Mouse (Mus musculus): ENCODE measurements around the gene Nudt2. TPM values are rescaled to one million over a fixed set of nuclear protein-coding genes. Genes with fewer than 3 reads are reported as not detected.

Nudt2 gene
- polyA plus RNA-seq, 1 experiment from 2014 or later = 68.3 TPM

DNA sequence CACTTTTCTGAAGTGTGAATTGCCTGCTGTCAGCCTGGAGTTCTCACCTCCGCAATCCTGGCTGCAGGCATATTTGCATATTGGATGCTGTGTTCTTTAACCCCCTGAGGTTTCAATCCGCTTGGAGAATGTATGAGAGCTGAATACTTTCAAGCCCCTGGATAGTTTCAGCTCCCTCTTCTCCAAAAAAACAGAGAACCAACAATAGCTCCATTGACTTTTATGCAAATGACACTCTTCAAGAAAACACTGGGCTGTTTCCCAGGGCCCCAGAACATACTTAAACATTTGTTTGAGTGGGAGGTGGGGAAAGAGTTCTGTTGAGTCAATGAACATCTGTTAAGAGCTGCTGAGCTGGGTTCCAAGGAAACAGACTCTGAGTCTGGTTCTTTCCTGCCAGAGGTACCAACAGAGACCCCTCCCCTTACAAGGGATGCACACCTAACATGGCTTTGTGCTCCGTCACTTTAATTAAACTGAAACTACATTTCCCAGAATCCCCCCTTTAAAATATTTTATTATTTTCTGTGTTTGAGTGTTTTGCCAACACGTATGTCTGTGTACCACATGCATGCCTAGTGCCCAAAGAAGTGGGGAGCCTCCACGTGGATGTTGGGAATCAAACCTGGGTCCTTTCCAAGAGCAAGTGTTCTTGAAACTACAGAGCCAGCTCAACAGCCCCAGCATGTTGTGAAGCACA lies 5.9 kb downstream of the Nudt2 start:
- no peak overlapping the region for H3K4me2 ChIP-seq
- no peak overlapping the region for H3K9ac ChIP-seq
- peak overlapping the region; percentile 71 for H3K27ac ChIP-seq (replicated peaks)
- peak; percentile 72 for ATAC-seq (ENCODE audit: low FRiP score, low read depth)
- H3K36me3 ChIP-seq = no peaks in the 10 kb centered on the region
- no peak overlapping the region for H3K4me3 ChIP-seq
- H3K4me1 ChIP-seq (replicated peaks) = peaks cover 23% of the 10 kb centered on the region
- no peaks in the 10 kb centered on the region for H3K9me3 ChIP-seq
- H3K27me3 ChIP-seq = no peaks in the 10 kb centered on the region
- 24% methylated on average over 5 of the region's 5 CpGs for WGBS

DNA sequence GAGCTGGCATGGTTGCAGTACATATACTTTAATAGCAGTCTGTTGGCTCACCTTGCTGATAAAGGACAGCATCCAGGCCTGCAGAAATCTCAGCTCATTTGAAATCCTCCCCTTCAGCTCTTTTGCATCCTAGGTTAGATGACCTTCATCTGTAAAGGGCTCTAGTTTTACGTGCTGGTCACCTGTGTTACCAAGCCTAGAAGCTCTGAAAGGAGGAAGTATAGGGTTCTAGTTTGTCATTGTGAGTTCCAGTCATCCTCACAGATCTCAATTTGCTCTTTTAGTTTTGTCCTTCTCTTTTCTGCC lies 6.4 kb downstream of the Nudt2 start:
- H3K36me3 ChIP-seq = no peaks in the 10 kb centered on the region
- no peak overlapping the region for H3K4me2 ChIP-seq
- H3K27ac ChIP-seq (replicated peaks) = peak overlapping the region; percentile 66
- H3K9me3 ChIP-seq = no peaks in the 10 kb centered on the region
- no peak overlapping the region for H3K9ac ChIP-seq
- peaks cover 23% of the 10 kb centered on the region for H3K4me1 ChIP-seq (replicated peaks)
- no peaks in the 10 kb centered on the region for H3K27me3 ChIP-seq
- H3K4me3 ChIP-seq = no peak overlapping the region
- no peak for ATAC-seq (ENCODE audit: low FRiP score, low read depth)
- WGBS = 93% methylated on average over 1 of the region's 1 CpGs

GRCm38 (mm10) chr4:41477648-41478160 lies 12.8 kb downstream of the Nudt2 start:
- Histone ChIP-seq H3K9me3 (no peaks in the 10 kb centered on the region), H3K4me3 (no peak overlapping the region), H3K9ac (no peak overlapping the region), H3K36me3 (peaks cover 10% of the 10 kb centered on the region; the same call in 1 of the 2 replicates), H3K4me2 (no peak overlapping the region), H3K27ac (replicated peaks) (no peak overlapping the region), H3K27me3 (no peaks in the 10 kb centered on the region), H3K4me1 (replicated peaks) (peaks cover 6% of the 10 kb centered on the region; the same call in 1 of the 2 replicates)
- WGBS = 85% methylated on average over 9 of the region's 9 CpGs
- ATAC-seq (ENCODE audit: low FRiP score, low read depth) = no peak

GRCm38 (mm10) chr4:41478751-41479455 lies 14.0 kb downstream of the Nudt2 start:
- Histone ChIP-seq H3K4me1 (replicated peaks) (peaks cover 6% of the 10 kb centered on the region; the same call in 1 of the 2 replicates), H3K4me3 (no peak overlapping the region), H3K36me3 (peaks cover 10% of the 10 kb centered on the region; the same call in 1 of the 2 replicates), H3K9me3 (no peaks in the 10 kb centered on the region), H3K4me2 (no peak overlapping the region), H3K27me3 (no peaks in the 10 kb centered on the region), H3K9ac (no peak overlapping the region), H3K27ac (replicated peaks) (no peak overlapping the region)
- ATAC-seq (ENCODE audit: low FRiP score, low read depth) = no peak
- WGBS = 64% methylated on average over 4 of the region's 4 CpGs

DNA sequence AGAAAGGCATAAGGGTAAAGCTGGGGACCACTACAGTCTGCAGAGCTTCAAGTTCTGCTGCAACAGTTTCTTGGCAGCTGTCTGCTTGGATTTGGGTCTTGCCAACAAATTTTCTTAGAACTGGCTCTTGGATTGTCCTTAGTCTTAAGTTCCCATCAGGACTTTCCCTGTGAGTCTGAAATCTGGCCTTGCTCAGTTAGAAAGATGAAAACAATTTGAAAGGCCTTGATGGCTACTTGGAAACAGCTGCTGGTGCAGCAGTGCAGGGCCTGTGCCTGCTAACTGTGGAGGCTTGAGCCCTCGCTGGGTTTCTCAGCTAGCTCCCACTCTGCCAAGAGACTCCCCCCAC lies 14.5 kb downstream of the Nudt2 start:
- peak overlapping the region; percentile 32; the same call in 1 of the 2 replicates for H3K27ac ChIP-seq (replicated peaks)
- no peaks in the 10 kb centered on the region for H3K9me3 ChIP-seq
- H3K4me2 ChIP-seq = no peak overlapping the region
- H3K9ac ChIP-seq = no peak overlapping the region
- WGBS = 59% methylated on average over 1 of the region's 1 CpGs
- peaks cover 6% of the 10 kb centered on the region; the same call in 1 of the 2 replicates for H3K4me1 ChIP-seq (replicated peaks)
- no peak for ATAC-seq (ENCODE audit: low FRiP score, low read depth)
- H3K36me3 ChIP-seq = peaks cover 10% of the 10 kb centered on the region; the same call in 1 of the 2 replicates
- H3K4me3 ChIP-seq = no peak overlapping the region
- no peaks in the 10 kb centered on the region for H3K27me3 ChIP-seq

- Histone ChIP-seq H3K27me3 (no peaks in the 10 kb centered on the region), H3K4me1 (replicated peaks) (peaks cover 6% of the 10 kb centered on the region; the same call in 1 of the 2 replicates), H3K36me3 (peaks cover 10% of the 10 kb centered on the region; the same call in 1 of the 2 replicates), H3K27ac (replicated peaks) (0 out of 2 replicates have a peak overlapping the region, but pooled peaks have one; percentile 32), H3K4me3 (no peak overlapping the region), H3K9me3 (no peaks in the 10 kb centered on the region), H3K9ac (no peak overlapping the region), H3K4me2 (no peak overlapping the region)
- ATAC-seq (ENCODE audit: low FRiP score, low read depth) = no peak
- WGBS = 69% methylated on average over 8 of the region's 8 CpGs
Measured at GRCm38 (mm10) chr4:41480254-41480653, 15.3 kb downstream of the Nudt2 start.

DNA sequence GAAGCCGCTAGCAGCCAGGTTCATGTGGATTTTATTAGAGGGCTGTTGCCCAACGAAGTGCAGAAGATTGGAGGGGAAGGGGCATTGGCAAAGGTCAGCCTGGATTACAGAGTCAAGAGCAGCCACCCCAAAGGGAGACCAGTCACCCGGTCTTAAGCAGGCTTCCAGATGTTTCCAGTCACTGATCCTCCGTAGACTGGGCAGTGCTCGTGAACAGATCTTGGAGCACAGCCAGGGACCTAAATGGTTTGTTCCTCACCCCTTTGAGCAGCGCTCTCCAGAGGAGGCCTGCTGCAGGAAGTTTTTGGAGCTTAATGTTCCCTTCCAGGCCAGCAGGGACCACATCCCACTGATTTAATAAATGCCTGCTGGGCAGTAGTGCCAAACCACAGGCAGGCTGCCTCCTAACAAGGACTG lies 16.7 kb downstream of the Nudt2 start:
- H3K36me3 ChIP-seq = peaks cover 10% of the 10 kb centered on the region; the same call in 1 of the 2 replicates
- H3K4me1 ChIP-seq (replicated peaks) = peaks cover 6% of the 10 kb centered on the region; the same call in 1 of the 2 replicates
- H3K9me3 ChIP-seq = no peaks in the 10 kb centered on the region
- no peak overlapping the region for H3K4me3 ChIP-seq
- no peaks in the 10 kb centered on the region for H3K27me3 ChIP-seq
- no peak overlapping the region for H3K4me2 ChIP-seq
- H3K9ac ChIP-seq = no peak overlapping the region
- ATAC-seq (ENCODE audit: low FRiP score, low read depth) = peak; percentile 48; the same call in 1 of the 2 replicates
- 55% methylated on average over 6 of the region's 6 CpGs for WGBS
- no peak overlapping the region; the same call in 1 of the 2 replicates for H3K27ac ChIP-seq (replicated peaks)

DNA sequence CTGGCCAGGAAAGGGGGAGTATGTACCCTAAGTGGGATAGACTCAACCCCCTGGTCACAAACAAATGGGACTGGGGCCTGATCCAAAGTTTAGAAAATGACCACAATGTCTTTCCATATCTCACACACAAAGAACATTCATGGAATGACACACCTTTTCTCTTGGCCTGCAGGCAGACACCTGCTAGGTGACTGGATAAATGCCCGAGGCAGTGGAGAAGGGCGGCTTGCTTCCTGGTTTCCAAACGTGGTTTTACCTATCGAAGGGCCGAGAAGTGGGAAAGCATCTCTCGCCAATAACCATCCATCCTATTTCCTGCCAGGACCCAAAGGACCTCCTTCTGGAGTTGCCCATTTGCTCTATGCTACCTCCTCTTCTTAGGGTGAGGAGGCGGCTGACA lies 28.0 kb downstream of the Nudt2 start:
- WGBS = 83% methylated on average over 7 of the region's 7 CpGs
- Histone ChIP-seq H3K27me3 (peaks cover 15% of the 10 kb centered on the region), H3K4me1 (replicated peaks) (peaks cover 13% of the 10 kb centered on the region), H3K27ac (replicated peaks) (no peak overlapping the region), H3K4me3 (no peak overlapping the region), H3K9me3 (no peaks in the 10 kb centered on the region), H3K36me3 (no peaks in the 10 kb centered on the region), H3K9ac (no peak overlapping the region), H3K4me2 (no peak overlapping the region)
- ATAC-seq (ENCODE audit: low FRiP score, low read depth) = no peak

DNA sequence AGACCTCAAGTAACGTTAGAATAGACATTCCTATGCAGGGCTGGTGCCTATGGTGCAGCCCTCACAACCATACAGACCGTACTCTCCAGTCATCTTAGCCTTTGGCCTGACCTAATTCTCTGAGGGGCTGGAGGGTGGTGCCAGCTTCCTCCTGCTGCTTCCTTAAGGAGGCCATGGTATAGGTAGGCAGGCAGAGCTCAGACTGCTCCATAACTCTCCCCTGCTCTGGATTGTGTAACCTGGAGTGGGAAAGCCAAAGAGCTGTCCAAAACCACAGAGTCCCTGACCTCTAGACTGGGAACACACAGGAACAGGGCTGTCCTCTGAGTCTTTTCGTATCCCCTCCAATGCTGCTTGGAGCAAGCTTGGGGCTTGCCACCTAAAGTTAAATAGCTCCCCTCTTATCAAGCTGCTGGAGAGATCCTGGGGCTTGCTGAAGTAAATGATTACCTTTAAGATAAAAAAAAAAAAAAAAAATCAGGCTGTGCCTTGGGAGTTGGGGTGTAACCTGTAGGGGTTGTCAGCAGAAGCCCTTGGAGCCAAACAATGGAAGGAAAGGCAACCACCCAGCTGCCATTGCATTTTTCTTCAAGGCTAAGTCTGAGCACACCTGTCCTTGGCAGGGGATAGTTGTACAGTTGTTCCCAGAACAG lies 28.6 kb downstream of the Nudt2 start:
- WGBS = 80% methylated on average over 3 of the region's 3 CpGs
- H3K4me1 ChIP-seq (replicated peaks) = peaks cover 19% of the 10 kb centered on the region
- H3K9ac ChIP-seq = no peak overlapping the region
- H3K4me2 ChIP-seq = no peak overlapping the region
- H3K27ac ChIP-seq (replicated peaks) = no peak overlapping the region
- no peak overlapping the region for H3K4me3 ChIP-seq
- H3K9me3 ChIP-seq = no peaks in the 10 kb centered on the region
- H3K27me3 ChIP-seq = peaks cover 21% of the 10 kb centered on the region
- ATAC-seq (ENCODE audit: low FRiP score, low read depth) = no peak
- H3K36me3 ChIP-seq = no peaks in the 10 kb centered on the region

DNA sequence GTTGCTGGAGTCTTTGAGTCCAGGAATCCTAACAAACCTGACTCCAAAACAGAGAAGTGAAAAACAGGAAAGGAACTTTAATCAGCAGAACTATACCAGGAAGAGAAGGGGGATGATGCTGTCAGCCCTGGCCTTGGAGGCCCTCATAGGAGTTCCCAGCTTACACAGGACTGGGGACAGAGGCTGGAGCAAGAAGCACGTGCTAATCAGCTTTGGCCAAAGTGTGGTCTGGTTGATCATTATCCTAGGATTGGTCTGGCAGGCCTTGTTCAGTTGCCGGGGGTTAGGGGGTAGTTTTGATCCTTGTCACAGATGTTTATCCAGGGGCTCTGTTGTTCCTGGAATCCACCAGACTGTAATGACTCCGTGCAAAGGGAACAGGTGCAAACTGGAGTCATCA lies 29.4 kb downstream of the Nudt2 start:
- 44% methylated on average over 3 of the region's 3 CpGs for WGBS
- ATAC-seq (ENCODE audit: low FRiP score, low read depth) = no peak
- peaks cover 27% of the 10 kb centered on the region for H3K4me1 ChIP-seq (replicated peaks)

GRCm38 (mm10) chr4:41495076-41495475 lies 30.1 kb downstream of the Nudt2 start:
- WGBS = 85% methylated on average over 4 of the region's 4 CpGs
- no peaks in the 10 kb centered on the region for H3K9me3 ChIP-seq
- no peak overlapping the region for H3K9ac ChIP-seq
- no peak overlapping the region for H3K4me3 ChIP-seq
- H3K27ac ChIP-seq (replicated peaks) = no peak overlapping the region
- peaks cover 34% of the 10 kb centered on the region for H3K27me3 ChIP-seq
- no peak overlapping the region for H3K4me2 ChIP-seq
- H3K4me1 ChIP-seq (replicated peaks) = peaks cover 27% of the 10 kb centered on the region
- ATAC-seq (ENCODE audit: low FRiP score, low read depth) = no peak
- H3K36me3 ChIP-seq = no peaks in the 10 kb centered on the region

More for the DNA sequence above, 29.4 kb downstream of the Nudt2 start:
- Histone ChIP-seq H3K9me3 (no peaks in the 10 kb centered on the region), H3K27ac (replicated peaks) (no peak overlapping the region), H3K4me2 (no peak overlapping the region), H3K27me3 (peaks cover 27% of the 10 kb centered on the region), H3K4me3 (no peak overlapping the region), H3K36me3 (no peaks in the 10 kb centered on the region), H3K9ac (no peak overlapping the region)

- H3K27ac ChIP-seq (replicated peaks) = no peak overlapping the region
- no peak overlapping the region for H3K9ac ChIP-seq
- no peaks in the 10 kb centered on the region for H3K9me3 ChIP-seq
- H3K4me1 ChIP-seq (replicated peaks) = peaks cover 27% of the 10 kb centered on the region
- H3K4me3 ChIP-seq = no peak overlapping the region
- no peaks in the 10 kb centered on the region for H3K36me3 ChIP-seq
- WGBS = 56% methylated on average over 11 of the region's 11 CpGs
- peak; percentile 77 for ATAC-seq (ENCODE audit: low FRiP score, low read depth)
- peaks cover 42% of the 10 kb centered on the region for H3K27me3 ChIP-seq
- no peak overlapping the region for H3K4me2 ChIP-seq
Measured at GRCm38 (mm10) chr4:41495850-41496249, 30.9 kb downstream of the Nudt2 start.

Data from hindbrain, embryonic 15.5 days (tissue).